ENCODE assay signal across 33 mouse cellular contexts in the genomic region with DNA sequence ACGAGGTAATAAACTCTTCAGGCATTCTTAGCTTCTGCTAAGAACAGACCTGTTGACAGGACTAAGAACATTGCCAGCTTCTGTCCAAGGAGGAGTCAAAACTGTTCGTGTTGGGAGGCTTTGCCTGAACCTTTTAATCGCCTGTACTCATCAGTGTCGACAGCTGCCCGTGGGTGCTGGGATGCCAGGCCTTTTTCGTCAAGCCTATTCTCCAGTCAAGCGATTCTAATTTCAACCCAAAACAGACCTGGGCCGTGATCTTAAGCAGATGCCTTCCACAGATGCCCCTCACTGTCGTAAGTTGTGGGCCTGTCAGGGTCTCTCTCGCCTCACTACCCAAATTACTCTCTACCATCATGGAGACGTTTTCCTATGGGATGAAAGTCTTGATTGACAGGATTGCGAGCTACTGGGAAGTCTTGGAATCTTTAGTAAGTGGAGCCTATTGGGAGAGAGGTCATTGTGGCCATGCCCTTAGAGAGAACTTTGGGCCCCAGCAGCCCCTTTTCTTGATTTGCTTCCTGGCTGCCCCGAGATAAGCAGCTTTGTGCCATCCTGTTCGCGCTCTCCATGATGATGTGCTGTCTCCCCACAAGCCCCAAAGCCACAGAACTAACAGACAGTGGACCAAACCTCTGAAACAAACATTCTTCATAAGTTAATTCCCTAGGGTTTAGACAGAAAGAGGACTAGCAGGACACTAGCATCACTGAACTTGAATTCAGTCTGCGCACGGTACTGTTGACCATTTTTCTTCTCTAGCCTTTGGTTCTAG. TPM values are rescaled to one million over a fixed set of nuclear protein-coding genes. Genes with fewer than 3 reads are reported as not detected.
DNase-seq lines count a peak whose midpoint lies in the region; TF ChIP-seq lines count a peak whose summit lies in the region.
"Had no signal": no experiment of that assay in that cellular context is flagged by ENCODE, and none has a peak within 500 bp of the region (broad histone marks: within the 10 kb centered on the region; RNA-seq: fewer than 3 reads in every experiment).

No protein-coding gene starts in this region.

- no peaks in the 10 kb centered on the region for H3K27me3 ChIP-seq in heart, embryonic 10.5 days (ENCODE audit: insufficient read depth, poor library complexity, severe bottlenecking)
- no peaks in the 10 kb centered on the region for H3K27me3 ChIP-seq in testis, adult 2 months (ENCODE audit: control insufficient read depth, insufficient read depth, low read length)
- H3K27me3 ChIP-seq: forebrain, embryonic 13.5 days; heart, embryonic 15.5 days had no signal

- peak; percentile 79 for DNase-seq in heart, embryonic 10.5 days (ENCODE audit: low spot score)
- no peak for DNase-seq in heart, adult 18-20 months
- DNase-seq in testis, postnatal 14 days (ENCODE audit: low spot score) = no peak
- peak; percentile 47 for DNase-seq in brain, embryonic 14.5 days (ENCODE audit: low read depth)
- DNase-seq in left cerebral cortex, adult 8-10 months (ENCODE audit: low spot score in 2 of 2) = no peak
- DNase-seq: adrenal gland, postnatal 10 days; adrenal gland, postnatal 36 days; cerebellum, adult 11 months; cerebellum, adult 2 months; cerebellum, adult 9-11 months; cerebellum, postnatal 25 days; gastrocnemius, postnatal 10 days; gastrocnemius, postnatal 36 days; heart, postnatal 10 days; heart, postnatal 4 days had no signal

- H3K27ac ChIP-seq in heart, embryonic 10.5 days = no peak overlapping the region
- no peak overlapping the region for H3K27ac ChIP-seq in testis, adult 2 months (ENCODE audit: control insufficient read depth, insufficient read depth, low read depth, low read length)
- H3K27ac ChIP-seq: forebrain, embryonic 10.5 days; forebrain, embryonic 13.5 days; heart, embryonic 15.5 days; hindbrain, embryonic 14.5 days; hindbrain, postnatal 0 days had no signal

- TF ChIP-seq POLR2A in testis, adult 2 months (IDR thresholded peaks at IDR 0.05; ENCODE audit: control insufficient read depth, low read depth, low read length) = no peak
- no peak for TF ChIP-seq POLR2A in brain, embryonic 14.5 days (IDR thresholded peaks at IDR 0.05; ENCODE audit: borderline replicate concordance, extremely low read depth, insufficient read depth, insufficient read length, poor library complexity, severe bottlenecking)

- H3K4me1 ChIP-seq in heart, embryonic 10.5 days = peaks cover 11% of the 10 kb centered on the region
- peaks cover 8% of the 10 kb centered on the region for H3K4me1 ChIP-seq in testis, adult 2 months (ENCODE audit: control insufficient read depth, insufficient read depth, low read length)
- H3K4me1 ChIP-seq: forebrain, embryonic 10.5 days; forebrain, embryonic 13.5 days; heart, embryonic 15.5 days had no signal

- H3K36me3 ChIP-seq in heart, embryonic 10.5 days = no peaks in the 10 kb centered on the region
- H3K36me3 ChIP-seq in testis, adult 2 months (ENCODE audit: control insufficient read depth, insufficient read depth, low read length) = peaks cover 2% of the 10 kb centered on the region
- H3K36me3 ChIP-seq: forebrain, embryonic 10.5 days; heart, embryonic 15.5 days had no signal

- WGBS in heart, embryonic 10.5 days = 59% methylated on average over 17 of the region's 17 CpGs

- no peaks in the 10 kb centered on the region for H3K9me3 ChIP-seq in heart, embryonic 10.5 days
- H3K9me3 ChIP-seq: forebrain, embryonic 10.5 days; forebrain, embryonic 13.5 days; heart, embryonic 15.5 days had no signal

- no peak for TF ChIP-seq CTCF in testis, adult 2 months (IDR thresholded peaks at IDR 0.05; ENCODE audit: control insufficient read depth, insufficient read depth, insufficient replicate concordance, low read depth, low read length)
- no peak for TF ChIP-seq CTCF in brain, embryonic 14.5 days (IDR thresholded peaks at IDR 0.05; ENCODE audit: borderline replicate concordance, extremely low read depth, insufficient read depth, insufficient read length)

- H3K4me3 ChIP-seq in heart, embryonic 10.5 days = no peak overlapping the region
- H3K4me3 ChIP-seq in testis, adult 2 months (ENCODE audit: control insufficient read depth, low read depth, low read length) = peak overlapping the region; percentile 75
- H3K4me3 ChIP-seq: forebrain, embryonic 10.5 days; forebrain, embryonic 13.5 days; heart, embryonic 15.5 days had no signal

RNA-seq across cellular contexts. Expression of a gene that starts 6.7 kb away (rescaled TPM):
- polyA plus RNA-seq in heart, embryonic 10.5 days (2016; fragmentation: Nextera tagmentation; extraction: Ambion mirVana) = not detected in 2 replicates
- not detected for total RNA-seq in heart, adult 18-20 months (2021)
- polyA plus RNA-seq in testis, adult 2 months (2012; rRNA removed) = 297 and 336 TPM in 2 replicates
- polyA plus RNA-seq in brain, embryonic 14.5 days (2012; rRNA removed) = 0.04 TPM in 1 of 2 replicates, not detected in the other
- total RNA-seq in left cerebral cortex, adult 8-10 months (2022) = not detected
- total RNA-seq: adrenal gland, adult 18-20 months; adrenal gland, postnatal 10 days; adrenal gland, postnatal 36 days; common myeloid progenitor, adult 5-6 weeks; ES-E14; gastrocnemius, adult 18-20 months; gastrocnemius, postnatal 10 days; gastrocnemius, postnatal 36 days; granulocyte monocyte progenitor cell, adult 5-6 weeks; heart, postnatal 10 days; heart, postnatal 4 days; hindbrain, postnatal 0 days had no signal
- polyA plus RNA-seq: cerebellum, adult 2 months; embryonic facial prominence, embryonic 11.5 days; embryonic facial prominence, embryonic 14.5 days; forebrain, embryonic 10.5 days; forebrain, embryonic 13.5 days; forebrain, embryonic 16.5 days; heart, embryonic 15.5 days; hindbrain, embryonic 11.5 days; hindbrain, embryonic 14.5 days; hindbrain, postnatal 0 days; inflammation-experienced regulatory T-cells, adult 6 months; intestine, embryonic 16.5 days; Patski had no signal

RNA-seq across cellular contexts. Expression of a gene that starts 56.8 kb away (rescaled TPM):
- 4.4 and 4.8 TPM in 2 replicates for polyA plus RNA-seq in heart, embryonic 10.5 days (2016; fragmentation: Nextera tagmentation; extraction: Ambion mirVana)
- total RNA-seq in heart, adult 18-20 months (2021) = 10 to 100 TPM; 34.3 to 34.5 TPM
- 1.6 TPM in 2 replicates for polyA plus RNA-seq in testis, adult 2 months (2012; rRNA removed)
- 17.8 and 24.0 TPM in 2 replicates for polyA plus RNA-seq in brain, embryonic 14.5 days (2012; rRNA removed)
- total RNA-seq in left cerebral cortex, adult 8-10 months (2022) = 100 to 1,000 TPM; 110 to 130 (median 124) TPM

Comparison
In these comparisons a context has a peak if more than half of its experiments do, and no peak if none do; other contexts are left out.
1. DNase-seq: peak in heart, embryonic 10.5 days (single experiment) and brain, embryonic 14.5 days (single experiment); none in heart, adult 18-20 months (0 of 2), testis, postnatal 14 days (single experiment) and left cerebral cortex, adult 8-10 months (0 of 2).
2. RNA of a gene that starts 6.7 kb away (polyA plus RNA-seq): 297 to 336 TPM in testis, adult 2 months; 0.04 TPM in brain, embryonic 14.5 days and not detected in heart, embryonic 10.5 days; every median in the first group is over 100 times any median in the second.